Mouse (Mus musculus) neural tube, embryonic 12.5 days (tissue): ENCODE measurements at regions not wholly inside any gene's neighbourhood (a gene's known extent, or its start where the extent isn't known, plus 50 kb on each side); places are given as distances from the start of the nearest gene placed in this dataset.
A peak's percentile ranks its signal among the peaks of the same experiment; 100 is the strongest.
"Not testable (repeated sequence)": the region's sequence is repeated elsewhere in the genome, so short reads cannot be mapped to it uniquely, and the experiment has no call there.

Experiments
- ATAC-seq: fragments of 200-750 bp; cut with Nextera tagmentation; 2 replicates; pipeline ENCODE4 v1.8.0; 2017; ENCODE audit warnings: low read depth, mild to moderate bottlenecking, moderate TSS enrichment, moderate library complexity; ENCODE audit not compliant: low FRiP score
- H3K27ac ChIP-seq: fragments of 300-500 bp; sonication (generic); 2 replicates; pipeline ENCODE4 v1.5.1; 2016
- H3K27me3 ChIP-seq: fragments of 300-500 bp; sonication (generic); replicated peaks from 2 replicates; pipeline ENCODE4 v1.6.1; 2016; ENCODE audit warnings: mild to moderate bottlenecking
- H3K36me3 ChIP-seq: fragments of 300-500 bp; sonication (generic); 2 replicates; pipeline ENCODE4 v1.6.1; 2016; ENCODE audit warnings: mild to moderate bottlenecking
- H3K4me1 ChIP-seq: fragments of 300-500 bp; sonication (generic); 2 replicates; pipeline ENCODE4 v1.6.1; 2016
- H3K4me2 ChIP-seq: fragments of 300-500 bp; sonication (generic); replicated peaks from 2 replicates; pipeline ENCODE4 v1.6.1; 2016; ENCODE audit warnings: mild to moderate bottlenecking
- H3K4me3 ChIP-seq: fragments of 300-500 bp; sonication (generic); 2 replicates; pipeline ENCODE4 v1.5.1; 2016
- H3K9ac ChIP-seq: fragments of 300-500 bp; sonication (generic); 2 replicates; pipeline ENCODE4 v1.6.1; 2016; ENCODE audit warnings: mild to moderate bottlenecking
- H3K9me3 ChIP-seq: fragments of 300-500 bp; sonication (generic); 2 replicates; pipeline ENCODE4 v1.6.1; 2016; ENCODE audit warnings: mild to moderate bottlenecking
- WGBS: fragments of 180-500 bp; shearing (Covaris S2); methylation state at CpG from one replicate; pipeline ENCODE4 v1.1.7; 2016; 5-methylcytosine and 5-hydroxymethylcytosine counted together

GRCm38 (mm10) chr15:32749971-32750370, 505.4 kb downstream of the Sema5a start:
- Histone ChIP-seq H3K4me3 (no peak overlapping the region), H3K27ac (no peak overlapping the region), H3K9ac (no peak overlapping the region), H3K27me3 (no peaks in the 10 kb centered on the region), H3K9me3 (no peaks in the 10 kb centered on the region), H3K36me3 (no peaks in the 10 kb centered on the region), H3K4me2 (no peak overlapping the region), H3K4me1 (no peaks in the 10 kb centered on the region)
- 78% methylated on average over 2 of the region's 2 CpGs for WGBS
- no peak for ATAC-seq

GRCm38 (mm10) chr15:32751991-32752390, 507.4 kb downstream of the Sema5a start:
- H3K36me3 ChIP-seq = no peaks in the 10 kb centered on the region
- no peak overlapping the region for H3K4me3 ChIP-seq
- ATAC-seq = no peak
- H3K27me3 ChIP-seq = no peaks in the 10 kb centered on the region
- H3K9me3 ChIP-seq = no peaks in the 10 kb centered on the region
- no peak overlapping the region for H3K27ac ChIP-seq
- WGBS = 75% methylated on average over 3 of the region's 3 CpGs
- H3K4me1 ChIP-seq = no peaks in the 10 kb centered on the region
- no peak overlapping the region for H3K4me2 ChIP-seq
- H3K9ac ChIP-seq = no peak overlapping the region

- Histone ChIP-seq H3K27me3 (no peaks in the 10 kb centered on the region), H3K4me3 (no peak overlapping the region), H3K36me3 (no peaks in the 10 kb centered on the region), H3K9me3 (no peaks in the 10 kb centered on the region), H3K27ac (no peak overlapping the region), H3K4me2 (no peak overlapping the region), H3K9ac (no peak overlapping the region), H3K4me1 (no peaks in the 10 kb centered on the region)
- WGBS = 85% methylated on average over 3 of the region's 3 CpGs
- no peak for ATAC-seq
Measured at GRCm38 (mm10) chr15:32760141-32760540, 515.5 kb downstream of the Sema5a start.

- no peak overlapping the region for H3K4me2 ChIP-seq
- no peaks in the 10 kb centered on the region for H3K27me3 ChIP-seq
- no peak overlapping the region for H3K4me3 ChIP-seq
- 7% methylated on average over 4 of the region's 4 CpGs for WGBS
- no peaks in the 10 kb centered on the region for H3K4me1 ChIP-seq
- H3K9ac ChIP-seq = no peak overlapping the region
- H3K9me3 ChIP-seq = no peaks in the 10 kb centered on the region
- ATAC-seq = peak; percentile 94
- no peaks in the 10 kb centered on the region for H3K36me3 ChIP-seq
- H3K27ac ChIP-seq = no peak overlapping the region
Measured at GRCm38 (mm10) chr15:32766011-32766701, 521.5 kb downstream of the Sema5a start.

GRCm38 (mm10) chr15:32766746-32767471, 522.3 kb downstream of the Sema5a start:
- Histone ChIP-seq H3K27me3 (no peaks in the 10 kb centered on the region), H3K9ac (no peak overlapping the region)
- WGBS = 51% methylated on average over 4 of the region's 5 CpGs

GRCm38 (mm10) chr15:32778226-32778598, 533.6 kb downstream of the Sema5a start:
- not testable (repeated sequence) for H3K36me3 ChIP-seq, H3K4me2 ChIP-seq, H3K4me1 ChIP-seq, ATAC-seq, H3K27ac ChIP-seq, H3K9ac ChIP-seq, H3K4me3 ChIP-seq, H3K9me3 ChIP-seq, H3K27me3 ChIP-seq
- 33% methylated on average over 5 of the region's 5 CpGs for WGBS

More at GRCm38 (mm10) chr15:32766746-32767471, 522.3 kb downstream of the Sema5a start:
- H3K4me2 ChIP-seq = no peak overlapping the region
- ATAC-seq = peak; percentile 44
- no peaks in the 10 kb centered on the region for H3K4me1 ChIP-seq
- no peaks in the 10 kb centered on the region for H3K9me3 ChIP-seq
- H3K4me3 ChIP-seq = no peak overlapping the region
- H3K36me3 ChIP-seq = no peaks in the 10 kb centered on the region
- H3K27ac ChIP-seq = no peak overlapping the region

GRCm38 (mm10) chr15:32778599-32779273, 534.1 kb downstream of the Sema5a start:
- H3K4me1 ChIP-seq, H3K27ac ChIP-seq, H3K36me3 ChIP-seq, H3K27me3 ChIP-seq, H3K9me3 ChIP-seq: not testable (repeated sequence)
- Histone ChIP-seq H3K9ac (peak overlapping the region; percentile 49), H3K4me2 (peak overlapping the region; percentile 80), H3K4me3 (peak overlapping the region; percentile 46)
- WGBS = 1% methylated on average over 33 of the region's 34 CpGs
- ATAC-seq = peak; percentile 97

GRCm38 (mm10) chr15:32779274-32779615, 534.6 kb downstream of the Sema5a start:
- H3K27ac ChIP-seq, H3K4me1 ChIP-seq, H3K27me3 ChIP-seq, H3K9me3 ChIP-seq, H3K36me3 ChIP-seq: not testable (repeated sequence)
- peak overlapping the region; percentile 49 for H3K9ac ChIP-seq
- H3K4me2 ChIP-seq = peak overlapping the region; percentile 80
- H3K4me3 ChIP-seq = peak overlapping the region; percentile 46
- 11% methylated on average over 11 of the region's 11 CpGs for WGBS
- peak; percentile 54 for ATAC-seq

- not testable (repeated sequence) for H3K4me2 ChIP-seq, H3K36me3 ChIP-seq, H3K4me1 ChIP-seq, H3K27me3 ChIP-seq, H3K9ac ChIP-seq, H3K27ac ChIP-seq, ATAC-seq, H3K9me3 ChIP-seq, H3K4me3 ChIP-seq
- 69% methylated on average over 1 of the region's 1 CpGs for WGBS
Measured at GRCm38 (mm10) chr15:32781609-32782008, 537.0 kb downstream of the Sema5a start.

GRCm38 (mm10) chr15:32799222-32799621, 554.6 kb downstream of the Sema5a start:
- Histone ChIP-seq H3K9me3 (peaks cover 6% of the 10 kb centered on the region; the same call in 1 of the 2 replicates), H3K9ac (no peak overlapping the region), H3K27me3 (no peaks in the 10 kb centered on the region), H3K4me3 (no peak overlapping the region), H3K4me1 (no peaks in the 10 kb centered on the region), H3K27ac (no peak overlapping the region), H3K36me3 (no peaks in the 10 kb centered on the region), H3K4me2 (no peak overlapping the region)
- no peak for ATAC-seq
- WGBS = 94% methylated on average over 1 of the region's 1 CpGs

GRCm38 (mm10) chr15:32810849-32811632, 566.4 kb downstream of the Sema5a start:
- no peak for ATAC-seq
- WGBS = 84% methylated on average over 2 of the region's 2 CpGs
- H3K9me3 ChIP-seq = peaks cover 6% of the 10 kb centered on the region; the same call in 1 of the 2 replicates
- no peak overlapping the region for H3K9ac ChIP-seq
- no peak overlapping the region for H3K4me3 ChIP-seq
- H3K36me3 ChIP-seq = no peaks in the 10 kb centered on the region
- H3K27me3 ChIP-seq = no peaks in the 10 kb centered on the region
- H3K4me2 ChIP-seq = no peak overlapping the region
- no peak overlapping the region for H3K27ac ChIP-seq
- H3K4me1 ChIP-seq = no peaks in the 10 kb centered on the region

- no peak for ATAC-seq
- Histone ChIP-seq H3K36me3 (no peaks in the 10 kb centered on the region), H3K4me3 (no peak overlapping the region), H3K27me3 (no peaks in the 10 kb centered on the region), H3K27ac (no peak overlapping the region), H3K4me1 (no peaks in the 10 kb centered on the region), H3K9ac (no peak overlapping the region), H3K4me2 (no peak overlapping the region), H3K9me3 (no peaks in the 10 kb centered on the region)
- WGBS = 80% methylated on average over 1 of the region's 1 CpGs
Measured at GRCm38 (mm10) chr15:32839966-32840365, 595.4 kb downstream of the Sema5a start.
